Mouse (Mus musculus): ENCODE results near the gene Chl1. TPM values are rescaled to one million over a fixed set of nuclear protein-coding genes. Genes with fewer than 3 reads are reported as not detected.

Chl1 gene
- total RNA-seq, 2 experiments from 2014 or later: 0.99 to 1.2 TPM

DNA sequence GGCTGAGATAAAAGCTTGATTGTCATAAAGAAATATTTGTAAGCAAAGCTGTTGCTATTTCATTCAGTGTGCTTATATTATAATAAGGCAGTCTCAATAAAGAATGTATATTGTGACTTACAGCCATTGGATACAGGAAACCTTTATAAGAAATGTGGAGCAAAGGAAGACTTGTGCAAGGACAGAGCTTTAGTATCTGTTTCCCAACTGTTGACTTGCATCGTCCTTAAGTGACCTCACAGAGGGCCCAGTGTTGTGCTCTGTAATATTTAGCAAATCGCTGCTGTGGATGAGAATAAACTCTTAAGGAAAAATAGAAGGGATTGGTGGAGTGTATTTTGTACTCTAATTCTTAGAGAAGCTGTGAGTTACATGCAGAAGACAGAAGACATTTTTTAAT is 23.6 kb downstream of the Chl1 start:
- intact Hi-C loops (cut with DNase I): no loop called here
- no peak for DNase-seq (ENCODE audit: low spot score)

DNA sequence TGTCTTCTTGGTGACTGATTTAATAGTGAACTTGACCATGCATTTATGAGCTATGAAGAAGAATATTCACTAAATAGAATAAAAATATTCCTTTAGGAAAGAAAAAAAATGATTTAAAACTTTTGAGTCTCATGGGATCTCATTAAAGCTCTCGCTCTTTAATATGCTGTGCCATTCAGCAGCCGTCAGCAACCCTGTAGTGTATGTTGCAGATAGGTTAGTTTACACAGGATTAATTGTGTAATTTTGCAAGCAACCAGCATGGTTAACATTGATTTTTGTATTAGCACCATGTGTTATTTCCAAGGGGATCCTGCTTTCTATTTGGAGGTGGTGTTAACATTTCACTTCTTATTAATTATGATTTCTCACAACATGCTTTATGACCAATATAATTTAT is 32.2 kb downstream of the Chl1 start:
- no peak for DNase-seq (ENCODE audit: low spot score)
- intact Hi-C loops (cut with DNase I): no loop called here

DNA sequence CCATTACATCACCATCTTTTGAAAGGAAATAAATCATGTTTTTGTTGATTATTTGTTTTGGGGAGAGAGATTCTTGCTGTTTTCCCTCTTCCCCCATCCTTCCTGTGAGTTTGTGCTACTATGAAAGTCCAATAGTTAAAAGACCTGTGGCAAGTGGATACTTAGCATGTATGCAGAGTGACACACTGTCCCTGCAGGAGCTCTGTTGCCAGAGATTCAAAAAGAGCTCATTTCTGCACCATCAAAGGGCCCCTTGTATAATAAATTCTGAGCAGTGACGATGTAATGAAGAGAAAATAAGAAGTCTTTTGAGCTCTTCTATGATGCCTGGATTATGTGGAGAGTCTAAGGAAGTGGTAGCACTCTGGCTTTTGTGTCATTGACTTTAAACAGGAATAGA is 33.4 kb downstream of the Chl1 start:
- intact Hi-C loops (cut with DNase I): no loop called here
- DNase-seq (ENCODE audit: low spot score): no peak

DNA sequence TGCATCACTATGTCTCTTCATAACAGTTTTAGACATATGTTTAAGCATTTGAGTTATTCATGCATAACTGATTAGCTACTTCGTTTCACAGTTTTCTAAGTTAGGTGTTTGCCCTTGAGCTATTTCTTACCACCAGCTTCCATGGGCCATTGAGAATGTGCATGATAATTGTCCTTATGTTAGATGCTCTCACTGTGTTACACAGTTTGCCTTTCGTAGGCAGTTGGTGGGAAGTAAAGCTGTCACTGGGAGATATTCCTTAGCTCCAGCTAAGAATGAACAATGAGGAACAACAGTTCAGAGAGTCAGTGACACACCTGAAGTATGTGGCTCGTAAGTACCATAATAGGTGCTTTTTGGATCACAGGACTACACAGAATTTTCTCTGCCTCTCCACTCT is 35.9 kb downstream of the Chl1 start:
- no peak for DNase-seq (ENCODE audit: low spot score)
- intact Hi-C loops (cut with DNase I): no loop called here

DNA sequence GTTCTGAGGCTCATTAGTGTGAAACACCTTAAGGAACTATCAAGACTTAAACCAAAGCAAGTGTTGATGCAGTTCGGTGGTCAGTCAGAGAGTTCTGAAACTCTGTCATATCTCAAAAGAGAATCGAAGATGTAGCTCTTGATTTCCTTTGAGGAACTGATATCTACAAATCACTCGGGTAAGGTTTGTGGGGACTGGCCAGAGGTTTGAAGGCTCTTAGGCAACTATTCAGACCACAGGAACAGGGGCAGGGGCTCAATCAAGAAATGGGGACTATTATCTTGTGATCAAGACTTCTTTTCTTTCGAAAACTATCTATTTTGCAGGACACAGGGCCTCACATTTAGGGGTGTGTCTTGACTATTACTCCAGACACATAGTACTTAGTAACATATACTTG is 39.5 kb downstream of the Chl1 start:
- intact Hi-C loops (cut with DNase I): no loop called here
- no peak for DNase-seq (ENCODE audit: low spot score)

DNA sequence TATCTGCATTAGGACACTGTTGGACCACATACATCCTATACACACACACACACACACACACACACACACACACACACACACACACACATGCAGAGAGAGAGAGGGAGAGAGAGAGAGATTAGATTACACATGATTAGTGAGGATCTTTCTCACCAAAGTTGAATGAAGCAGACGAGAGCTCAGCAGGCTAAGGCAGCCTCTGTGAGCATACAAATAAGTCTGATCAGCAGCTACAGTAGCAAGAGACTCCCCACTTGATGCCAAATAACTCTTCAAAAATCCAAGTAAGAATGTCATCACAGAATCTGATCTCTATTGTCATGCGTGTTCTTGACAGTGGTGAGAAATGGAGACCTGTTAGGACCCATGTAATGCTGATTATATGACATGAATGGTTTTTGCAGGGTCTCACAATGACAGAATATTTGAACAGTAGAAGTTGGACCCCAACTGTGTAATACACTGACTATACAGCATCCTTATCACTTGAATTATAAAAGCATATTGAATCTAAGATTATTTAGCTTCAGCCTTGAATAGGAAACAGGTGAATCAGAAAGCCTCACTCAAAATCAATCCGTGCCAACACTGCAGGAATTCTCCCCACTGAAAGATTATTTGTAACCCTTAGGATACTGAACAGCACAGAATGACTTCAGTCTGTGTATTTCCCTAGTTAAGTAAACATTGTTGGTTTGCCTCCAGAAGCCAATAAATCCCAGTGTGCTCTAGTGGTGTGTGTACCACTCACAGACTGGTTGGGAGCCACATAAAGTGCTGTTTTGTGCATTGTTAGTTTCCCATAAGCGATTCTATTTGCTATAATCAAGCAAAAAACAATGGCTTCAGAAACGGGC is 47.9 kb downstream of the Chl1 start:
- intact Hi-C loops (cut with DNase I): no loop called here
- no peak for DNase-seq (ENCODE audit: low spot score)

DNA sequence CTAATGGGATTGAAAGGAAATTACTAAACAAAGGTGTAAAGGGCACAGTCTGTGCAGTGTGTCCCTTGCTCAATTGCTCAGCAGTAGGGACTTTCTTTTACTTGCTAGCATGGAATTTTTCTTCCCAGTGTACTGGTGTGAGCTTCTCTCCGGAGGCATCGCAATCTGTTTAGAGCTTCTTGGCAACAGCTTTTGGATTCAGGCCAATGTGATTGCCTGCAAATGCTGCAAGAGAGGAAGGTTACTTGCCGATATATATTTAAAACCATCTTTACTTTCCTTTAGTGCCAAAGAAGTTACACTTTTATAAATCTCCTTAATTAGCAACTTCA is 48.5 kb downstream of the Chl1 start:
- intact Hi-C loops (cut with DNase I): no loop called here
- no peak for DNase-seq (ENCODE audit: low spot score)

DNA sequence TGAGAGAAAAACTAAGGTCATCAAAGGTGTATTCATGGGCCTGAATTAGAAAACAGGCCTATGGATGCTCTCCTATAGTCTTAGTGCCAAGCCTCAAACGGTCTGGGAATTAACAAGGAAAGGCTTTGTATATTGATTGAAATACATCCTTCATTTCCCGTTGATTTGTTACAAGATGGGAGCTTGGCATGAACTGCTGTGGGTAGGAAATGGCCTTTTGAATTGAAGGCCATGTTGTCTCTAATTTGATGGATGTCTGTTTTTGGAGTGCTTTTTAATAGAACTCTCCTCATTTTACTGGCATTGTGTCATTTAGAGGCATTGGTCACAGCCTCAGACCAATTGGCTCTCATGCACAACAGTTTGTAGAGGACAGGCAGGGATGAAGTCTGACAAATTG is 49.0 kb downstream of the Chl1 start:
- intact Hi-C loops (cut with DNase I): no loop called here
- no peak for DNase-seq (ENCODE audit: low spot score)

DNA sequence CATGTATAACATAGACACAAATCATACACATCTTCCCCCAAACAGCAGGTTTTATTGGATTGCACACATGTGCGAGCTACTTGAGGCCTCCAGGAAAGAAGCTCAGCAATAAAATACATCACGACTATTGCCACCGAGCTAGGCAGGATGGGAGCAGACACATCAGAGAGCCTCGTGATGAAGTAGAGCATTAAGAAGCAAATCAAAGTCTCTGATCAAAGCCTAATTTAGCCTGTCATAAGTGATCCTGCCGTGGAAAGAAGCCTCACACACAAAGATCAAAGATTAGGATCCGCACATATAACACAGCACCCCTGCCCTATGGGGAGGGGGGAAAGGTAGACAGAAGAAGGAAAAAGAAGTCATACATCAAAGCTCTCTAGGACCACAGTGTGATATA is 54.4 kb downstream of the Chl1 start:
- intact Hi-C loops (cut with DNase I): no loop called here
- no peak for DNase-seq (ENCODE audit: low spot score)

DNA sequence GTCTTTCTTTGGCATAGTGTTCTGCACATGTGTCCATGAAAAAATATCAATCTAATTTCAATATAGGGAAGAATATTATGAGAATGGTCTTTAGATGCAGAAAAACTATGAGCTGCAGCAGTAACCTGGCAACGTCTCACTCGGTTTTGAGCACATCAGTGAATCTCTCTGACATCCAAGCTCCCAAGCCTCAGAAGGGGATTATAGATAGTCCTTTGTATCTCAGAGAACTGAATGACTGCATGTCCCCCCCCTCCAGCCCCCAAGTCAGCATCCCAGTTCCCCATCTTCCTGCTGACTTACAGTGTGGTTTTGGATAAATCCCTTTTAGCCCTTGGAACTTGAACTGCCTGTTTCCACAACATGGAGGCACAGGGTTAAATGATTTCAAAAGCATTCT is 56.9 kb downstream of the Chl1 start:
- DNase-seq (ENCODE audit: low spot score): no peak
- intact Hi-C loops (cut with DNase I): no loop called here

DNA sequence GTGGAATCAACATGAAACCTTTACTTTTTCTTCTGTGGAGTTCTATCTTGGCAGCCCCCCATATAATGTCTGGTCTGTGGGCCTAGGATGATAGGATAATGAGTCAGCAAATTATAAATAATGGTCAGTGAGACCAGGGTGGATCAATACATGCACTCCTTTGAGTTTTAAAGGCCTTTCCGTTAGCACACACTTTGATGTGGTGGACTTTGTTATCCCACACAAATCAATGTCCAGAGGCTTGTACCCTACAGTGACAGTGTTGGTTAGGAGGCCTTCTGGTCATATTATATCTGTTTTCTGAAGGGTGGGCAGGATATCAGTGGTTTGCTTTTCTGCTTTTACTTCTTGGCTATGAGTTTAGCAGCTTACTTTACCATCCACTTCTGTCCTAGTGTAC is 62.3 kb downstream of the Chl1 start:
- intact Hi-C loops (cut with DNase I): no loop called here
- DNase-seq (ENCODE audit: low spot score): no peak

DNA sequence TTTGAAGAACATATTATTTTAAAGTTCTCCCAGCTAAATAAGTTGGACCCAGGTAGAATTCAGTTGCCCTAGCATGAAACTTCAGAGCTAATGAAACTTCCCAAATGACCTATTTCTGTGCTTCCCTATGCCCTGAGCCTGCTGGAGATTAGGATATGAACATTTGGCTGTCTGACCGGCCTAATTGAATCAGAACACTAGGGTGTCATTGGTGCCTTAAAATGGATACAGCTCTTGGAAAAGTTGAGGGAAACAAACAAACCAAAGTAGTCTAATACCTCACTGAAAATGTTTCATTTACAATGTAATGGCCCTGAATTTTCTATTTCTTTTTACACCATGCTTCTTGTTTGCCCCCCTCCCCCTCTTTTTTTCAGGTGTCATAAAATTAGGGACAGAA is 73.8 kb downstream of the Chl1 start:
- intact Hi-C loops (cut with DNase I): no loop called here
- no peak for DNase-seq (ENCODE audit: low spot score)

DNA sequence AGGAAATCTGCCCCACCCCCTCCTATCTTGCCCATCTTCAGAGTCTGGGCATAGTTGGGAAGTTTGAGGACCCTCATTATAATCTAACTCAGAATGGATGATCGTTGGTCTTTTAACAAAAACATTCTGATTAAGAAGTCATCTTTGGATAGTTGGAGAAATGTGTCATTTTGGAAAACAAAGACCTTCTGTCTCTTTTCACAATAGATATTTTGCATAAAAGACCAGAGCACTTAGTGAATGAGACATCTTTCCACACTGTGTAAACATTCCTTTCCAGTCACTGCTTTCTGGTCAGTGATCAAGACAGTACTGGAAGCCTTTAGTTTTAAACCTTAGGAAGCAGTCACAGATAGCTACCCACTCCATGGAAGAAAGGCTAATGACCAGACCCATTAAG is 75.3 kb downstream of the Chl1 start:
- no peak for DNase-seq (ENCODE audit: low spot score)
- intact Hi-C loops (cut with DNase I): no loop called here

DNA sequence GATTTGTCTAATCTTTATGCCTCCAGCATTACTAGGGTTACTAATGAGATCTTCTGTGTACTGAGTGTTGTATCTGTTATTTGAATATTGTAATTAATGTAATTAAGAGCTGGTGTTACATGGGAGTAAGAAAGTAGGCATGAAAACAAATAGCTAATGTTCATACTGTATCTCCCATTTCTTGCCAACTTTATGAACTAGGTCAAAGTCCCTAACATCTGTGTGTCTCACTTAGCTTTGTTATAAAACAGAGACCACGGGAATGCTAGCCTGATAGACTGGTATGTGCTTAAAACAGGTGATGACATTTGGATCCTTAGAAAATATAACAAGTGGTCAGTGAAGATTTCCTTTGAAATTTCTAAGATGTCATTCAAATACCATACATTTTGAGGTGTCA is 75.7 kb downstream of the Chl1 start:
- no peak for DNase-seq (ENCODE audit: low spot score)
- intact Hi-C loops (cut with DNase I): no loop called here

DNA sequence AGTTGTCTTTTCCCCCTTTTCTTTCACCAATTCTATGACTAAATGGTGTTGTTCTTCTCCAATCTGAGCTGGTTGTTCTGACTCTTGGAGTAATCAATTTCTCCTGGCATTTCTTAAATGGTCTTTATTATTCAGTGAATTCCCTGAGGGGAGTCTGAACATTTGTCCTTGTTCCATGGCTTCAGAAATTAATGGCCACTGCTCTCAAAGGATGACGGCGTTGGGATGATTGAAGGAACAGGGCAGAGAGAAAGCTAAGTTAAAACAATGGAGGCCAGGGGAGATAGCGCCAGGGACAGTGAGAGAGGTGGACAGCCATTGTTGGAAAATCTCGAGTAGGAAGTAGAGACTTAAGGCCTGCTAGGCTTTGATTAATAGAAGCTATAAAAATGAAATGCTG is 91.7 kb downstream of the Chl1 start:
- intact Hi-C loops (cut with DNase I): no loop called here
- DNase-seq (ENCODE audit: low spot score): no peak

DNA sequence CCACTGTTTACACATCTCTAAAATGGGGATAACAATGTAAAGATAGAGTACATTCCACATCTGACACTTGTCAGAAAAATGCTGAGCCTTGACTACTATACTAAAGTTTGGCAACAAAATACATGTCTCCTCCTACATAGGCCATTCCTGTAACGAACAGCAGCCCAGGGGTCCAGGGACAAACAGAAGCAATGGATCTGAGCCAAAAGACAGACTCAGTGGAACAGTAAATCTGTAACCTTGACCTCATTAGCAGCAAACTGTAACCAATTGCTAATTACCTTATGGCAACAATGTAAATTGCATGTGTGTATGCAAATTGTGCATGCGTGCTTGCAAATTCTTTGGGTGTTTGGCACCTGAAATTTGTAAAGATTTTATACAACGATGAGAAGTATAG is 100.3 kb downstream of the Chl1 start:
- no peak for DNase-seq (ENCODE audit: low spot score)
- intact Hi-C loops (cut with DNase I): no loop called here

DNA sequence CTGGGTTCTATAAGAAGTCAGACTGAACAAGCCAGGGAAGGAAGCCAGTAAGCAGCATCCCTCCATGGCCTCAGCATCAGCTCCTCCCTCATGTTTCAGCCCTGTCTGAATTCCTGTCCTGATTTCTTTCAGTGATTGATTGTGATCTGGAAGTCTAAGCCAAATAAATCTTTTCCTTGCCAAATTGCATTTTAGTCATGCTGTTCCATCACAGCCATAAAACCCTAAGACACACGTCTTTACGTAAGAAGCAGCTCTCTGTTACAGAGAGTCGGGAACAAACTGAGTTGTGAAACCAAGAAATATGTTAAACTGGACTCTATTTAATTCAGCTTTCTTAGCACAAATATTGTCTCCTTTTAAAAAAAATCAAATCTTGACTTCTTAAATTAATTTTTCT is 102.2 kb downstream of the Chl1 start:
- intact Hi-C loops (cut with DNase I): no loop called here
- DNase-seq (ENCODE audit: low spot score): no peak

DNA sequence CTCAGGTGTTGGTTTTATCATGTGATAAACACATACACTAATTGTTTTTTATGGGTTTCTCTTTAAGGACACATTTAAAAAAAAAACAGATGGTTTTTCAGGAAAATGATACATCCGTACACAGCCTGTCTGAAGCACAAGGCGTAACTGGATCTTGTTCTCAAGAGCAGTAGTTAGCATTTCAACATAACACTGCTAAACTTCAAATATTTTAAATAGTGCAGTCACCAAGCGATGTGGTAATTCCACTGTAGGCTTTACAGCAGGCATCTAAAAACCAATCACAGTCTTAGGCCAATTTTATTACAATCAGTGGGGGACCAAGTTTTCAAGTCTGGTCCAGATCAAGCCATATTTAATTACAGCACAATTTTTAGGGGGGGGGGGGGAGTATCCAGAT is 103.3 kb downstream of the Chl1 start:
- intact Hi-C loops (cut with DNase I): no loop called here
- DNase-seq (ENCODE audit: low spot score): no peak

DNA sequence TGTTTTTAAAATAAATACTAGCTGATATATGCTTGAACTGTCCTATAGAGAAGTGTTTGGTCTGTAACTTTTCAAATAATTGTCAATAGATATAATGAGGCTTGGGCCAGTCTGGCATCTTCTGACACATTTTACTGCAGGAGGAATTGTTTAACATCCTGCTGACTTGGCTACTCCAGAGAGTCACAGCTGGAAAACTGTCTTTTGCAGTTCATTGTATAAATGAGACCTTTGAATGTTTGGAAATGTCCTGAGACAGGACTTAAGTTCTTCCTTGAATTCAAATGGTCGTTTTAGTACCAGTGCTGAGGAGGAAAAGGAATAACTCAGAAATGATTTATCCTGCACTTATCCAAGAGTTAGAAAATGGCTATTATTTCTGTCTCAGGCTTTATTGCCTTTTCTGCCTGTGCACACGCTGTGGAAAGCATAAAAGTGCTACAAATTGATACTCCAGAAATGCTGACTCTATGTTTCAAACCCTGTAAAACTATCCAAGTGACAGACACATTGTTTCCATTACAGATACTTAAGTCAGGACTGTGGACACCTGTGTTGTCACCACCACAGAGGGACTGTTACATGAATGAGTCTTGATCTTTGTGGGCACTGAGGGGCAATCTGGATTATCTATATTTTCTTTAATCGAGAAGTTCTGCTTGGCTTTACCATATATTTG is 105.7 kb downstream of the Chl1 start:
- DNase-seq (ENCODE audit: low spot score): no peak
- intact Hi-C loops (cut with DNase I): no loop called here

DNA sequence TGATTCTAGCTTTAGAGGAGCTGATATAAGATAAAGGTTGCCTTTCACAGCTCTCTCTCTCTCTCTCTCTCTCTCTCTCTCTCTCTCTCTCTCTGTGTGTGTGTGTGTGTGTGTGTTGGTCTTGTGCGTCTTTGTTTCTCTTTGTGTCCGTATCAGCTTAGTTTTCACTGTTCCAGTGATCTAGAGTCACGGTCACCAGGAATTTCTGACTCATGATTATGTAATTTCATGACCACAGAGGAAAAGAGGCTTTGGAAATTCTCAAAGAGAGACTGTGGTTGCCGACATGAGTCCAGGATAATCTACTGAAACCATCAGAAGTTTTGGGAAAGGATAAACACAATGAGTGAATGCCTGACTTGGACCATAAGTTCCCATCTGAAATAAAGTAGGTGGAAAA is 110.5 kb downstream of the Chl1 start:
- DNase-seq (ENCODE audit: low spot score): no peak
- intact Hi-C loops (cut with DNase I): no loop called here

DNA sequence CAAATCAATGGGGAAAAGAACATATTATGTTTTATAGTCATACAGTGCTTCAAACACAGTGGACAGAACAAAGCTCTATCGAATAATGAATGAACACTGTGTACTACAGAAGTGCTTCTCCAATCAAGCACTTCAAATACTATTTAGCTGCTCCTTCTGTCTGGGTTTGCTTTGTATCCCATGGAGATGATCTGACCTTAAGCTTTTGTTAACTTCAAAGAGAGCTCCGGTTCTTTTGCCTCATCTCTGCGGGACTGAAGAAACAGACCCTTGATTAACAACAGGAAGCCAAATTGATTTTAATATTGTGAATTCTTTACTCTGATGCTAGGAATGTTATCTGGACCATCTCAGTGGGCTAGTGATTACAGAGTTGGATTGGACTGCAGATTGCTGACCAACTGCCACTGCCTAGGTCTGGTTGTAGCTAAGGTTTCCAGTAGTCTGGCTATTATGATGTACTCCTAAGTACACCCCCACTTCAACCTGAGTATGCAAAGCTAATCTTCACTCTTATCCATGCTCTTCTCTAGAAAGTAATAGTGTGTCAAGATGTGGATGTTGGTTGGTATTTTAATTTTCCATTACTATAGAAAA is 111.8 kb downstream of the Chl1 start:
- no peak for DNase-seq (ENCODE audit: low spot score)
- intact Hi-C loops (cut with DNase I): no loop called here

DNA sequence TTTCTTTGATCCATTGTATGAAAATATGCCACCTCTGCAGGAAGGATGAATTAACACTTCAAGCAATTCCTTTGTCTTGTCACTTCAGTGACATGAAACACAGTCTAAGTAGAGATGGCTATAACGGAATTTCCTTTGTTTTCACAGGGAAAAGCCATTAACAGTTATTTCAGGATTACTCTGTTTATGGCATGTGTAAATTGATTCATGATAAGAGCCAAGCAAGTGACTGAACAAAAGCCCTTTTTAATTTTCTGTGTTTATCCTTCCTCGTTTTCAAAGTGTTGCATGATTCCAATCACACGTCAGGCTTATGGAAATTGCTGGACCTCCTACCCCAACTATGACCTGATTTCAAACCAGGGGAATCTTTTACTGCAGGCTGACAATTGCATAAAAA is 122.5 kb downstream of the Chl1 start:
- intact Hi-C loops (cut with DNase I): no loop called here
- no peak for DNase-seq (ENCODE audit: low spot score)
